Mouse (Mus musculus): ENCODE measurements around the gene Map2k7.

Map2k7 gene

DNA sequence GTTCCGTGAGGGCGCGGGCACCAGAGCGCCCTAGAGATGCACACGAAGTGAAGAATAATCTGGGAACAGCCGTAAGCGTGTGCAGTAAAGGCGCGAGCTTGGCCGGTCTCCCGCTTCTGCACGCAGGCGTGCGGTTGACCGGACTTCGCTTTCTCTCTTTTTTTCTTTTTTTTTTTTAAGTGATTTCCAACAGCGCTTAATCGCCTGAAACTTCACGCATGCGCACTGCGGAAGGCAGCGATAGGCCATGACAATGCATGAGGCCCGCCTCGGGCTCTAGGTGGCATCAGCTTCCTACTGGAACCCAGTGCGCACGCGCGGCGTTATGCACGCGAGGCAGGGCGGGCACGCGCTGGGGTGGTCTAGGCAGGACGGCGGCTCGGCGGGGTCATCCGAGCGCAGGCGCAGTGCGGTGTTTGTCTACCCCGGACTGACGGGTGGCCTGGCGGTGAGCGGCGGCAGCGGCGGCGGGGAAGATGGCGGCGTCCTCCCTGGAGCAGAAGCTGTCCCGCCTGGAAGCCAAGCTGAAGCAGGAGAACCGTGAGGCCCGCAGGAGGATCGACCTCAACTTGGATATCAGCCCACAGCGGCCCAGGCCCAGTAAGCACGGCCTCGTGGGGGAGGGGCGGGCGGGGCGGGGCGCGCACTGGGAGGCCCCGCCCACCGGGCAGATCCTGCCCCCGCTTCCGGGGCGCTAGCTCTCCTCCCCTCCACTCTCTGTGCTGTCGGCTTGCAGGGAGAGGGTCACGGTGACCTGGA, at the start of gene Map2k7, which contains the start of gene Gm49320:
TSS of gene Map2k7 (plus strand) at position 307 of the 759 bp plus-strand sequence.
TSS of gene Gm49320 (plus strand) at position 432 of the 759 bp plus-strand sequence.
- peak; percentile 98 for DNase-seq (ENCODE audit: low spot score)

DNA sequence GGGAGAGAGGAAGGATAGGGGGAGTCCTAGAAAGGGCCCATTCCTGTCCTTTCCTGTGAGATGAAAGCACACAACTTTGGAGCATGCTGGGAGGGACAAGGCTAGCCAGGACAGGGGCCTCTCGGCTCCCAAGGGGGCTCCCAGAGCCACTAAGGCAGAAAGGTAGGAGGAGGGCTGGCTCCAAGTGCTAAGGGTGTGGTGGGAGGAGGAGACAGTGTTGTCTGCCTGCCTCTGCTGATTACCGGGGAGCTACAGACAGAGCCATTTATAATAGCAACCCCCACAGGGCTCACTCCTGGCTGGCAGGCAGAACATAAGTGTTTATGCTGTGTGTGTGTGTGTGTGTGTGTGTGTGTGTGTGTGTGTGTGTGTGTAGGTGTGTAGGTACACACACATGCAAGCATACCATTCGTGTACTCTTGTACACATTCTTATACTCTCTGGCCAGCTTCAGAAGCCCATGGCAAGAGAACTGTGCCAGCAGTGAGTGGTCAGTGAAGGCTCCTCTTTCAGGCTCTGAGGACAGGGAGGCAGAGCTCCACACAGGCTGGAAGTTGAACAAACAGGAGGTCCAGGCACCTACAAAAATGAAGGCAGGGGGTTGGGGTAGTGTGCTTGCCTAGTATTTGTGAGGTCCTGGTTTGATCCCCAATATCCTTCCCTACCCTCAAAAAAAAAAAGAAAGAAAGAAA, 49.4 kb upstream of the Map2k7 start:
- peak; percentile 78 for DNase-seq (ENCODE audit: low spot score)

DNA sequence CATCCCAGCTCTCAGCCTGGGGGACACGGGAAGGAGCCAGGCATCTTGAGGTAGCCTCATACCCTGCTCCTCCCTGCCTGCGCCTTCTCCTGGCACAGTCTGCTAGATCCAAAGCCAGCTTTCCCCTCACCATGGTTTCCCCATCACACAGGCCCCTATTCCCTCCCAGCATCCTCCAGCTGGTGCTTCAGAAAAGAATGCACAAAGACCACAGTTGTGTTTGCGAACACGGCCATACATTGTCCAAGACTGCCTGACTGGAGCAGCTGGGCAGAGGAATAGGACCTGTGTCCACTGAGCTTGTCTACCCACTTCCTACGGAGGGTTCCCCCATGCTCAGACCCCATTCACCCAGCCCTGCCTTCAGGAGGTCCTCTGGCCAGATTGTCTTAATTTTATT, 46.2 kb upstream of the Map2k7 start:
- no peak for DNase-seq (ENCODE audit: low spot score)

DNA sequence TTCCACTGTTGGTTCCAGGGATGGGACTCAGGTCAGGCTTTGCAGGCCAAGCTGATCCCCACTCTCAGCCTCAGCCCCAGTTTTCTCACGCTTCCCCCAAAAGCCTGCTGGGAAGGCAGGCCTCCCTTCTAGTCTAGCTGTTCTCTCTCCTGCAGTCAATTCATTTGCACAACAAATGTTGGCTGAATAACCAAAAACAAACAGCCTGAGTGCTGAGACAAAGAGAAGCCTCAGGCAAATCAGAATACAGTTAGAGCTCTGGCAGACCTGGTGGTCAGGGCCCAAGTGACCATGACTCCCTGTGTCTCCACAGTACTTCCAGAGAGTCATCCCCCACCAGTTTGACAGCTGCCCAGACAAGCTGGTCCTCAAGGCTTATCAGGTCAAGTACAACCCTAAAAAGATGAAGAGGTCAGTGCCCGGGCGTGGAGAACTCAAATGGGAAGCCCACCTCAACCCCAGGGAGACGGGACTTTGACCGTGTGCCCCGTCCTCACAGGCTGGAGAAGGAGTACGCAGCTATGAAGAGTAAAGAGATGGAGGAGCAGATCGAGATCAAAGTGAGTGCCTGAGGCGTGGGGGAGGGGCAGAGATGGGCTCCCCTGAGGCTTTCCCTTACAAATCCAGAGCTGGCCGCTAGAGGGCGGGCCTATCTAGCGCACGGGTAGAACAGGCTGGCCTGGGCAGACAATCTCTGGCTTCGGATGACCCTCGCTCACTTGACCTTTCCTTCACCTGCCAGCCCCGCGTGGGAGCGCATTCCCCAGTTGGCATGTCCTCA, 45.5 kb upstream of the Map2k7 start:
- DNase-seq (ENCODE audit: low spot score) = peak; percentile 76

DNA sequence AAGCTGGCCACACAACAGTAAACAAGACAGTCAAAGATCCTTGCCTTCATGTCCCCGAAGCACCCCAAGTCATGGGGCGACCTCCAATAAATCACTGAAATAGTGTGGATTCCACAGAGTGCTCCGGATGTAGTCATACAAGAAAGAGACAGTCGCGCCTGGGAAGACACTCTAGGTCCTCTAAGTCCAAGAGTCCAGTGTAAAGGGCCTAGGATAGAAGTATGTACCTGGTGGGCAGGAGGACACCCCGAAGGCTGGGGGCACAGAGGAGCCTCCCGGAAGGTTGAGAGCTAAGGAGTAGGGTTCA, 45.0 kb upstream of the Map2k7 start:
- DNase-seq (ENCODE audit: low spot score) = no peak

DNA sequence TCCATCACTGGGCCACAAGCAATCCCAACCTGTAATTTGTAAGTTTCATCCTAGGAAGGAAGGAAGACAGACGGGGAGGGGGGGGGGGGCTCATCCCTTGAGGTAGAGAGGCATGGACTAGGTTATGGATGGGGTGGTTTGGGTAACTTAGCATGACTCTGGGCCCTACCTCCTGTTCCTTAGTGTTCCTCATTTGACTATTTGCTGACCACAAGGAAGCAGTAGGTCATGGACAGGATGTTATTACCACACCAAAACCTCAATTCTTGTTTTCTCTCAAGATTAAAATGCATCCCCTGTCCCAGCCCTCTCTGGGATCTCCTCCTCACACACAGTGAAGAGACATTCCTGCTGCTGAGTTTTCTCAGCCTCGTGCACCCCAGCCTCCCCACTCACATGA, 37.2 kb upstream of the Map2k7 start:
- no peak for DNase-seq (ENCODE audit: low spot score)

DNA sequence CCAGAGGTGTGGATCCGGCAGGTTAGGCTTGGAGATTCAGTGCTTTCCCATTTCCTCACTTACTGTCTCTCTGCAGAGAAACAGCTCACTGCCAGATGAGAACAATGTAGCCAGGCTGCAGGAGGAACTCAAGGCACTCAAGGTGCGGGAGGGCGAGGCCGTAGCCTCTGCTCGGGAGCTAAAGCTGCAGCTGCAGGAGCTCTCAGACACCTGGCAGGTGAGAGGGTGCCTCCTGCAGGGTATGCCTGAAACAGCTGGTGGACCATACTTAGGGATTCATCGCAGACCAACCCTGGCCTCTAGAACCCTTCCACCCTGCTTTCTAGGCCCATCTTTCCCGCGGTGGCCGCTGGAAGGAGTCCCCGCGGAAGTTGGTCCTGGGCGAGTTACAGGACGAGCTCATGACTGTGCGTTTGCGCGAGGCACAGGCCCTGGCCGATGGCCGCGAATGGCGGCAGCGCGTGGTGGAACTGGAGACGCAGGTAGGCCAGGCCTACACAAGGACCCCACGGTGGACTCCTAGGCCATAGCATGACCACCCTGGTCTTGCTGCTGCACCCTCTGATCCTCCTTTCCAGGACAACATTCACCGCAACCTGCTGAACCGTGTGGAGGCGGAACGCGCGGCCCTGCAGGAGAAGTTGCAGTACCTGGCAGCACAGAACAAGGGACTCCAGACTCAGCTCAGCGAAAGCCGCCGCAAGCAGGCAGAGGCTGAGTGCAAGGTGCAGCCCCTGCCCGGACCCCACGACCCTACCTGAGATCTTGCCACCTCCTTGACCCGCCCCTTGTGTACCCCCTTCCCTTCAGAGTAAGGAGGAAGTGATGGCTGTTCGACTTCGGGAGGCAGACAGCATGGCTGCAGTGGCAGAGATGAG, 33.1 kb upstream of the Map2k7 start:
- no peak for DNase-seq (ENCODE audit: low spot score)

DNA sequence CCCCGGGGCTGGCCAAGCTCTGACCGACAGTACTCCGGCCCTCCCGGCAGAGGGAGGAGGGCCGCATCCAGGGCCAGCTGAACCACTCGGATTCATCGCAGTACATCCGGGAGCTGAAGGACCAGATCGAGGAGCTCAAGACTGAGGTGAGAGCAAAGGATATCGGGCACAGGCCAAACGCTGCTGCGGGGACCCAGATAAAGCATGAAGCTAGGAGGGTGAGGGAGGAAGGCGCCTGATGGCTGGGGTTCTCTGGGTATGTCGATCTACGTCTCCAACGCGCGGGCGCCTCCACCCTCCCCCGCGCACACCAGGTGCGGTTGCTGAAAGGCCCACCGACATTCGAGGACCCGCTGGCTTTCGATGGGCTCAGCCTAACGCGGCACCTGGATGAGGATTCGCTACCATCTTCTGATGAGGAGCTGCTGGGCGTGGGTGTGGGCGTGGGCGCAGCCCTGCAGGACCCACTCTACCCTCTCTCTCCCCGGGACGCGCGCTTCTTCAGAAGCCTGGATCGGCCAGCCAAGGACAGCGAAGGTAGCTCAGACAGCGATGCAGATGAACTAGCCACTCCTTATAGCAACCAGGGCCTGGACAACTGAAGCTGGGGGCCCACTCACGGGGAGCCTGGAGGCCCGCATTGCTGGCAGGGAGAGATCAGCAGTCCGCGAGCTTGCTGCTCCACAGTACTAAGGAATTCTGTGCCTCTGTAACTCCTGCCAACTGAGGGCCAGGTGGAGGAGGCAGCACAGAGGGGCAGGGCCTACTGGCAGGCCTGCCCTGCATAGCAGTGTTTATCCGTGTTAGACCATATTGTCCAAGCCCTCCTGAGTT, 32.1 kb upstream of the Map2k7 start:
- DNase-seq (ENCODE audit: low spot score) = peak; percentile 38

DNA sequence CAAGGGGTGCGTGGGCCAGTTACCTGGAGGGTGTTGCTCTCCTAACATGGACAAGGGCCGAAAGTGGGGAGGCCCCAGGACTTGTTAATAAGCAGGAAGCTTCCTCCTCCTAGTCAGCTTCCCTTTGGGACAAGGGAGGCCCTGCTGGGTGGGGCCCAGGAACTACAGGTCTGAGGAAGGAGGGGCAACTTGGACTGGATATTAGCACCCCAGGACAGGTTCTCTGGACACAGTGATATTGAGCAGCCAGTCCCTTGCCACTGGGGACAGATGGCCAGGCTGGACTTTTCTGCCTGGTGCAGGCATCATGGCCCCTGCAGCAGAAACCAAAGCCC, 31.6 kb upstream of the Map2k7 start:
- no peak for DNase-seq (ENCODE audit: low spot score)

DNA sequence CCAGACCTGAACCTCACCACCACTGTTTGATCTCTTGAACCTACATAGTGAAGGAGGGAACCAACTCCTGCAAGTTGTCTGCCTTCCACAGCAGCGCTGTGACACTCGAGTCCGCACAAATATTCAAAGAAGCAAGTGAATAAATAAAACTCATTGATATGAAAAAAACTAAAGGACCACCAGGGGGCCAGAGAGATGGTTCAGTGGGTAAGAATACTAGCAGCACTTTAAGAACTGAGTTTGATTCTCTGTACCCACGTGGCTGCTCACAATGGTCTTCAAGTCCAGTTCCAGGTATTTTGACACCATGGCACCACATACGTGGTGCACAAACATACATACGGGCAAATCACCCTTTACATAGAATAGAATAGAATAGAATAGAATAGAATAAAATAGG, 27.4 kb upstream of the Map2k7 start:
- DNase-seq (ENCODE audit: low spot score) = no peak

DNA sequence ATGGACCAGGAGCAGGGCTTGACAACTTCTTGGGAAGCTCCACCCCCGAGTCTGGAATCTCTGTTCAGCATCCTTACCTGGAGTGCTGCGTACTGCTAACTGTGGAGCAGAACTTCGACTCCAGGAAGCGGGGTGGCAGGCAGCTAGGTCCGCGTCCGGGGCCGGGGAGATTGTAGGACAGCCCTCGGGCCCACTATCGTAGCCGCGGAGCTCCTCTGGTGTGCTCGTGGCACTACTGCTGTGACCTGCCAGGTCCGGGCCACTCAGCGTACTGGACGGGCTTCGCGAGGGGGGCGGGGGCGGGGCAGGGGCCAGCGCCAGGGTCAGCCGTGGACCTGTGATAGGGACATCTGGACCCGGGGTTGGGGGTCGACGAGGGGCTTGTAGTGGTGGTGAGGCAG, 25.7 kb upstream of the Map2k7 start:
- no peak for DNase-seq (ENCODE audit: low spot score)

DNA sequence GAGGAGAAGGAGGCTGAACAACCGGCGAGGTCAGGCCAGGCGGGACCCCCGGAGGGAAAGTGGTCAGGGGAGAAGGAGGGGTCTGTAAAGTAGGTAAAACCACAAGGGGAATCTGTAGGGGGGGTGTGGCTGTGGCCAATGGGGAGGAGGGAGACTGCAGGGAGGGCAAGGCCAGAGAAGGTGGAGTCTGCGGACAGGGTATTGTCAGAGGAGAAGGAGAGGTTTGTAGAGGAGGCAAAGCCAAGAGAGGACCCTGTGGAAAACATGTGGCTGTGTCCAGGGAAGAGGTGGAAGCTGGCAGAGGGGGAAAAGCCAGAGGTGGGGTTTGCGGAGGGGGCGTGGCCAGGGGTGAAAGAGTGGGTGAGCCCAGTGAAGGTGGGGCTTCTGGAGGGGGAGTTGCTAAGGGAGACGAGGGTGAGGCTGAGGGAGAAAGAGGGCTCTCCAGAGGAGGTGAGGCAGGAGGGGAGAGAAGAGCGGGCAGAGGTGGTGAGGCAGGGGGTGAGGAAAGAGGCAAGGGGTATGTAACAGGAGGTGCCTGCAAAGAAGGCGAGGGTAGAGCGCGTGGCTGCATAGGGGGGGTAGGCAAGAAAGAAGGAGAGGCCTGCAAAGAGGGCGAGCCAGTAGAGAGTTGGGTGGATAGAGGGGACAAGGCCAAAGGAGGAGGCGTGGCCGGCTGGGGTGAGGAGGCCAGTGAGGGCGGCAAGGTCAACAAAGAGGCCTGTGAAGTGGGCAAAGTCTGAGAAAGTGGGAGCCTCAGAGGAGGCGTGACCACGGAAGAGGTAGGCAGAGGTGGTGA, 25.1 kb upstream of the Map2k7 start:
- no peak for DNase-seq (ENCODE audit: low spot score)

DNA sequence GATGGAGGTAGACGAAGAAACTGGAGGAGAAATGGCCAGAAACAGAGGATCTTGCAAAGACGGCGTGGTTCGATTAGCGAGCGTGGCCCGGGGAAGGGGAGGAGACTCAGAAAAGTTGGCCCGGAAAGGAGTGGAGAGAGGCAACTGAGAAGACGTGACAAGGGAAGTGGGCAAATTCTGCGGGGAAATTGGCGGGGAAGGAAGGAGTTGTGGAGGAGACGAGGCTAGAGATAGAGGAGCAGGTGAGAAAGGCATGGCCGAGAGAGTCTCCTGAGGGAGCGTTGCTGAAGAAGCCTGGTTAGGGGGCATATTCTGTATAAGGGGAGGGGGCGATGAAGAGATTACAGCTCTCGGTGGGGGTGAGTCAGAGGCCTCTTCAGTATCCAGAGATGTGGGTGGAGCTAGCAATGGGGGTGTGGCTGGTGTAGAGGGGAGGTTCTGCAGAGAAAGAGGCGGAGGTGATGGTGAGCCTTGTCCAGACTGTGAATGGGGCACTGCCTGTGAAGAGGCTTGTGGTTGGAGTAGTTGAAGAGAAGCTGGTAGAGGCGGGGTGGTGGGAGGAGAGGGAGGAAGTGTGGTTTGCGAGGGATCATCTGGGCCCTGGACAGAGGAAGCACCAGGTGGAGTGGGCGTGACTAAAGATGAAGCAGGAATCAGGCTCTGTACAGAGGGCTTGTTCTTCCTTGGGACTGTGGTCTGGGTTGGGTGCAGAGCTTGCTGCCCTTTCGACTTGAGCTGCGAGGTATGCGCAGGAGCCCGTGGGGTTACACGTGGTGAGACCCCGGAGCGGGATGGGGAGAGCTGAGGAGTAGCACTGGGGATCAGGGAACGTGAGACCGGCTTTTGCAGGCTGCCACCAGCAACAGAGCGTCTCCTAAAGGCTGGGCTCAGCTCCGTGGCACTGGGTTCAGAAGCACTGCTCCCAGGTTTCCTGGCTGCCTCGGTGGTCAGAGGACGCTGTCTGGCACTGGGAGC, 24.2 kb upstream of the Map2k7 start:
- DNase-seq (ENCODE audit: low spot score) = peak; percentile 48

DNA sequence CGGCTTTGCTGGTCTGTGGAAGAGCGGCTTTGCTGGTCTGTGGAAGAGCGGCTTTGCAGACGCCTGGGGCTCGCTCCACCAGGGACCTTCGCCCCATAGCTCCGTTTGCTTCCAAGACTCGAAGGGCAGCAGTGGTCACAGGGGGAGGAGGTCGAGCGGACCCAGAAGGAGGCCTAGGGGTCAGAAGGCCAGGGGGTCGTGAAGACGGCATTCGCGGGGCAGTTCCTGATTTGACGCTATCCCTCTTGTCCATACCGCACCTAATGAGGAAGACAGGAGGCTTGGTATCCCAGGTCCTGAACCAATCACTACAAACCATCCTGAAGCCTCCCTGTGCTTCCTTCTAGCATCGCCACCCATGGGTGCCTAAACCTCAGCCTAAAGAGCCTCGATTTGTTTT, 22.2 kb upstream of the Map2k7 start:
- no peak for DNase-seq (ENCODE audit: low spot score)

DNA sequence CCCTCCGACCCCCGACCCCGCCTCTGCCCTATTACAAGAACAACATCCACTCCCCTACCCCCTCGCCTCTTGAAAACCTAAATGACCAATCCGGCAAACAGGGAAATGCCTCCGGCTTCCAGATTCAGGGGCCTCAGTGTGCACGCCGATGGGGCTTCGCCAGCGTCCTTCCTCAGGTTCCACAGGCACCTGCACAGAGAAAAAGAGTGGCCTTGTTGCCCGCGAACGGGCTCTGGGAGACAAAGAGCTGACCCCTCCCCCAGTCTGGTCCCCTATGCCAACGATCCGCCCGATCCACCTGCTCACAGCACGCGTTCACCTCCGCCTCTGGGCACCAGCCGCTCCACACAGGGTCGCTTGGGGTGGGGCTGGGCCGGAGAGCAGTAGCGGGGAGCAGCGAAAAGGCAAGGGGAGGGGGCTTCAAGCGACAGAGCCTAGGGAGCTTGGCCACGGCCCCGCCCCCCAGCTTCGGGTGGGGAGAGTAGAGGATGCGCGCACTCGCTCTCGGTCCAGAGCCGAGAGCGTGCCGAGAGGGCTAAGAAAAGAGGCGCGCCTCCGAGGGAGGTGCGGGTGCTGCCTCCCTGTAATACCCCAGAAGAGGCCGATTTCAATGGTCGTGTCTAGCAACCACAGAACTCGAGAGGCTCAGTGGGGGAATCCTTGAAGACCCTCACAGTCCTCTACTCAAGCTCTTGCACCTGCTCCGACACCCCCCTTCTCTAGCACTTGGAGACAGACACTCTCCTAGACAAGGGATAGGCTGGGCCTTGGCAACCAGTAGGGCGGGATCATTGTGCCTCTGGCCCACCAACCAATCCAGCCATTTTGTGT, 21.5 kb upstream of the Map2k7 start, which contains the start of gene Prr36:
TSS of gene Prr36 (minus strand) at position 669 of the 831 bp plus-strand sequence.
- no peak for DNase-seq (ENCODE audit: low spot score)

DNA sequence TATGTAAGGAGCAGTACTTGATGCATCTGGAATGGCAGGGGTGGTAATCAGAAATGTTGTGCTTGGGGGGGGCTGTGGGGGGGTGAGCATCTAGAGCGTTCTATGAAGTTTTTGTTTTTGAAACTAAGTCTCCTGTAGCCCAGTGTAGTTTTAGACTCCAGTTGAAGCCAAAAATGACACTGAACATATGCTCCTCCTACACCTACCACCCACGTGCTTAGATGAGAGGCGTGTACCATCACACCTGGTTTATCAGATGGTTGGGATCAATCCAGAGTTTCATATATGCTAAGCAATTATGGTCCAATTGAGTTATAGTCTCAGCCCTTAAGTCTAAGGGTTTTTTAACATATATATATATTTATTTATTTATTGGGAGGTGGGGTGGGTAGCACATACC, 18.9 kb upstream of the Map2k7 start:
- no peak for DNase-seq (ENCODE audit: low spot score)

DNA sequence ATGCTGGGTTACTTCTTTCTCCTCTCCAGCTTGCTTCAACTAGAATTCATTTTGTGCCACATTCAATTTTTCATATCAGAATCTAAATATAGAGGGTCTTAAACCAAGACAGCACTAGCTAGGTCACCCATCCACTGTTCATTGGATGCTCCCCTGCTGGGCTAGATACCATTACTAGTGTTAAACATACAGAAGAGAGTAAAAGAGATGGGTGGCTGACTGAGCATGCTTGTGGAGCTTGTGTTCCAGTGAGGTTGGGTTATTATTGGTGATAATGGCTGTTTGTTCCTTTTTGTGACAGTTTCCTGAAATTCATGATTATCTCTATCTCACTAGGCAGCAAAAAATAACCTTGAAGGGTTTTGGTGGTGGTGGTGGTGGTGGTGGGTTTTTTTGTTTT, 16.5 kb upstream of the Map2k7 start:
- DNase-seq (ENCODE audit: low spot score) = no peak

DNA sequence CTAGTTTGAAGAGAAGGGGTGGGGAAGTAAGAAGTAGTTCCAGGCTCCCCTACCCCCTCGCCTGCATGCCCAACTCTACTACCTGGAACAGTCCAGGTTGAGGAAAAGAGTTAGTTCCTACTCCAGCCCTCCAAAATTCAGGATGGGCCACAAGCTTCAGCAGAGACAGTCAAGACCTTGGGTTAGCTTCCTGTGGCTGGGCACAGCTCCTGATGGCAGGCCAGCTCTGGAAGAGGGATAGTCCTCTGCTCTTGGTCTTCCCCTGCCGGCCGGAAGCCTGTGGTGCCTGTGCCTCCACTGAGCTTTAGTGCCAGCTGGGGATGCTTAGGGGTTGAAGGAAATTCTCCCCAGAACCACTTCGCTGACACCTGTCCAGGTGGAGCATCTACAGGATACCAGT, 12.2 kb upstream of the Map2k7 start:
- no peak for DNase-seq (ENCODE audit: low spot score)

All from c-Kit-positive CD71-positive TER-119-positive erythroid progenitor cells, embryonic 14.5 days (primary cell).